Mouse (Mus musculus) neural tube, embryonic 12.5 days (tissue): ENCODE measurements at regions not wholly inside any gene's neighbourhood (a gene's known extent, or its start where the extent isn't known, plus 50 kb on each side); places are given as distances from the start of the nearest gene placed in this dataset.

Source experiments
- ATAC-seq: fragments of 200-750 bp; cut with Nextera tagmentation; 2 replicates; pipeline ENCODE4 v1.8.0; 2017; ENCODE audit warnings: low read depth, mild to moderate bottlenecking, moderate TSS enrichment, moderate library complexity; ENCODE audit not compliant: low FRiP score
- H3K27ac ChIP-seq: fragments of 300-500 bp; sonication (generic); 2 replicates; pipeline ENCODE4 v1.5.1; 2016
- H3K27me3 ChIP-seq: fragments of 300-500 bp; sonication (generic); replicated peaks from 2 replicates; pipeline ENCODE4 v1.6.1; 2016; ENCODE audit warnings: mild to moderate bottlenecking
- H3K36me3 ChIP-seq: fragments of 300-500 bp; sonication (generic); 2 replicates; pipeline ENCODE4 v1.6.1; 2016; ENCODE audit warnings: mild to moderate bottlenecking
- H3K4me1 ChIP-seq: fragments of 300-500 bp; sonication (generic); 2 replicates; pipeline ENCODE4 v1.6.1; 2016
- H3K4me2 ChIP-seq: fragments of 300-500 bp; sonication (generic); replicated peaks from 2 replicates; pipeline ENCODE4 v1.6.1; 2016; ENCODE audit warnings: mild to moderate bottlenecking
- H3K4me3 ChIP-seq: fragments of 300-500 bp; sonication (generic); 2 replicates; pipeline ENCODE4 v1.5.1; 2016
- H3K9ac ChIP-seq: fragments of 300-500 bp; sonication (generic); 2 replicates; pipeline ENCODE4 v1.6.1; 2016; ENCODE audit warnings: mild to moderate bottlenecking
- H3K9me3 ChIP-seq: fragments of 300-500 bp; sonication (generic); 2 replicates; pipeline ENCODE4 v1.6.1; 2016; ENCODE audit warnings: mild to moderate bottlenecking
- WGBS: fragments of 180-500 bp; shearing (Covaris S2); methylation state at CpG from one replicate; pipeline ENCODE4 v1.1.7; 2016; 5-methylcytosine and 5-hydroxymethylcytosine counted together

GRCm38 (mm10) chr16:78877941-78878340, 52.8 kb upstream of the Chodl start:
- Histone ChIP-seq H3K27me3 (no peaks in the 10 kb centered on the region), H3K9me3 (no peaks in the 10 kb centered on the region), H3K36me3 (no peaks in the 10 kb centered on the region), H3K4me1 (no peaks in the 10 kb centered on the region), H3K4me2 (no peak overlapping the region), H3K4me3 (no peak overlapping the region), H3K27ac (no peak overlapping the region), H3K9ac (no peak overlapping the region)
- WGBS = 80% methylated on average over 1 of the region's 1 CpGs
- ATAC-seq = no peak

DNA sequence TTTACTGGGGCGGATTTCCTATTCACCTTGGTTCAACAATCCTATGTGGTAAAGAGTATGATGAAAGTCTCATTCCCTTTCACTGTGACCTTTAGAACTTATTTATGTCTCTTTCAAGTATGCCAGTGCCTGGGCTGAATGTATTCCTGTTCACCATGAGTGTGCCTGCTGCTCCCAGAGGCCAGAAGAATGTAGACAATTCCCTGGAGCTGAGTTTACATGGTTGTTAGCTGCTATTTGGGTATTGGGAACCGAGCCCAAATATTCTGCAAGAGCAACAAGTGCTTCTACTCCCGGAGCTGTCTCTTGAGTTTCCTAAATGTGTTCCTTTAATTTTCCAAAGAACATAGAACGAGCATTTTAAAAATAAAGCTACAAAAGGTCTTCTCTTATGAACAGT, 71.7 kb upstream of the Chodl start:
- Histone ChIP-seq H3K9me3 (no peaks in the 10 kb centered on the region), H3K4me2 (no peak overlapping the region), H3K27ac (no peak overlapping the region), H3K27me3 (no peaks in the 10 kb centered on the region), H3K9ac (no peak overlapping the region), H3K36me3 (no peaks in the 10 kb centered on the region), H3K4me3 (no peak overlapping the region), H3K4me1 (no peaks in the 10 kb centered on the region)
- 81% methylated on average over 4 of the region's 4 CpGs for WGBS
- ATAC-seq = no peak

DNA sequence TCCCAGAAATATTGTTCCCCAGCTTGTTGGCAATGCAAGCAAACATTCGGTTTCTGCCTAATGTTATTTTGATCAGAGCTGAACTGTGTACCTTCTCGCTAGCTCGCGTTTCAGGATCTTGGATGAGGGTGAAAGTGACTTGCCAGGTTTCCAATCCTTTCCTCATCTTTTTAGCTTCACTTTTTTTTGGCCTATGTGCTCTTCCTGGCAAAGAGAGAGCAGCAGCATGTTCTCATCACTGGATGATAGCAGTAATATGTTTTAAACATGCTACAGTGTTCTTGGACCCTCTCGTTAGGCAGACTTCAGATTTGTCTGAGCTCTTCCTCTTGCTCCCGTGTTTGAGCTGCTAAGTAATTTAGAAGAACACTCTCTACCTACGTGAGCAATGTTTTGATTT, 99.8 kb upstream of the Chodl start:
- 84% methylated on average over 7 of the region's 7 CpGs for WGBS
- Histone ChIP-seq H3K27ac (no peak overlapping the region), H3K27me3 (no peaks in the 10 kb centered on the region), H3K36me3 (no peaks in the 10 kb centered on the region), H3K4me3 (no peak overlapping the region), H3K9ac (no peak overlapping the region), H3K4me1 (no peaks in the 10 kb centered on the region), H3K4me2 (no peak overlapping the region), H3K9me3 (no peaks in the 10 kb centered on the region)
- ATAC-seq = no peak

DNA sequence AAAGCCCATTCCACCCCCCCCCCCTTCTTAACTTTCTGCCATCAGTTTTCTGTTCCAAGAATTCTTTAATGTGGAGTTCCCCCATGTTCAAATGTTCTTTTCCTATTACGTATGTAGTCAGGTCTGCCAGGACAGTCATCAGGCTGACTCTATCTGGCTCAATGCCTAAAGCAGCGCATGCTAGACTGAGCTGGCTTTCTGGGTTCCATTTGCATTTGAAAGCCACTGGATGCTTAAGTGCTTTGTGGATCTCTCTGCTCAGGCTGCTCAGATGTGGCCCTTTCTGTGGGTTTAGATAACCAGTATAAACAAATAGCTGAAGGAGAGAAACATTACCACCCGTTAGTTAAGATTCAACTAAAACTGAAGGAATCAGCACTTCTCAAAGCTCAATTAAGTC, 103.0 kb upstream of the Chodl start:
- H3K27me3 ChIP-seq = no peaks in the 10 kb centered on the region
- H3K4me3 ChIP-seq = no peak overlapping the region
- H3K9me3 ChIP-seq = no peaks in the 10 kb centered on the region
- no peaks in the 10 kb centered on the region for H3K36me3 ChIP-seq
- peak; percentile 85 for ATAC-seq
- 23% methylated on average over 3 of the region's 3 CpGs for WGBS
- H3K27ac ChIP-seq = no peak overlapping the region
- H3K9ac ChIP-seq = no peak overlapping the region
- no peaks in the 10 kb centered on the region for H3K4me1 ChIP-seq
- no peak overlapping the region for H3K4me2 ChIP-seq

DNA sequence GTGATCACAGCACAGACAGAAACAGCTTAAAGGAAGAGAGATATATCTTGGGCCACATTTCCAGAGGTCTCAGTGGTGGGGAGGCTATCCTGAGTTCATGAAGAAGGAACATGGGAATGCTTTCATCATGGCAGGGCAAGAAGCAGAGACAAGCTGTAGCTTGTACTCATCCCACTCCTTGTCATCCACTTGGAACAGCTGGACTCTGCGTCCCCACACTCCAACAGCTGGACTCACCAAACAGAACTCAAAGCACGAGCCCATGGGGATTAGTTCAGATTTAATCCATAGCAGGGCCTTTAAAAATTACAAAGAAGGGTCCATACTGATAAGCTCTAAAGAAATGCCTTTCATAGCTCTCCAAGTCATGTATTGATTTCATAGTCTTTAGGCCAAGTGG, 140.7 kb upstream of the Chodl start:
- Histone ChIP-seq H3K27ac (no peak overlapping the region), H3K36me3 (no peaks in the 10 kb centered on the region), H3K27me3 (no peaks in the 10 kb centered on the region), H3K9me3 (no peaks in the 10 kb centered on the region), H3K4me2 (no peak overlapping the region), H3K4me3 (no peak overlapping the region), H3K4me1 (no peaks in the 10 kb centered on the region), H3K9ac (no peak overlapping the region)
- no peak for ATAC-seq
- 87% methylated on average over 2 of the region's 2 CpGs for WGBS

DNA sequence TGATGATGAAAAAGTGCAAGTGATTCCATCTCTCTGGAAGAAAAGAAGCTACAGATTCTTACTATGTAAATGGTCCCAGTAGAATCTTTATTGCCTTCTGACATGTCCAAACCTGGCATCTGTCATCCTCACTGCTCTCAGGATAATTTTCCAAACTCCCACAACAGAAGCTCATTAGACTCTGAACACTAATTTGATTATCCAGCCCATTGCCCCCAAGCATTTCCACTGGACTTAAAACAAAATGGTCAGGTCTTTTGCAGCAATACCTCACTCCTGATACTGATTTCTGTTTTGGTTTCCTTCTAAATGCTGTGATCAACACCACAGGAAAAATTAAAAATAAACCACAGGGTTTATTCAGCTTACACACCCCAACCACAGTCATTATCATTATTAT, 171.5 kb upstream of the Chodl start:
- Histone ChIP-seq H3K9me3 (no peaks in the 10 kb centered on the region), H3K4me1 (no peaks in the 10 kb centered on the region), H3K27ac (no peak overlapping the region), H3K27me3 (no peaks in the 10 kb centered on the region), H3K9ac (no peak overlapping the region), H3K4me3 (no peak overlapping the region), H3K4me2 (no peak overlapping the region), H3K36me3 (no peaks in the 10 kb centered on the region)
- no peak for ATAC-seq

- WGBS = 83% methylated on average over 4 of the region's 4 CpGs
- ATAC-seq = no peak
- Histone ChIP-seq H3K27me3 (no peaks in the 10 kb centered on the region), H3K4me1 (no peaks in the 10 kb centered on the region), H3K4me2 (no peak overlapping the region), H3K27ac (no peak overlapping the region), H3K9me3 (no peaks in the 10 kb centered on the region), H3K36me3 (no peaks in the 10 kb centered on the region), H3K9ac (no peak overlapping the region), H3K4me3 (no peak overlapping the region)
Measured at GRCm38 (mm10) chr16:78737902-78738301, 161.4 kb upstream of the D16Ertd472e start.

DNA sequence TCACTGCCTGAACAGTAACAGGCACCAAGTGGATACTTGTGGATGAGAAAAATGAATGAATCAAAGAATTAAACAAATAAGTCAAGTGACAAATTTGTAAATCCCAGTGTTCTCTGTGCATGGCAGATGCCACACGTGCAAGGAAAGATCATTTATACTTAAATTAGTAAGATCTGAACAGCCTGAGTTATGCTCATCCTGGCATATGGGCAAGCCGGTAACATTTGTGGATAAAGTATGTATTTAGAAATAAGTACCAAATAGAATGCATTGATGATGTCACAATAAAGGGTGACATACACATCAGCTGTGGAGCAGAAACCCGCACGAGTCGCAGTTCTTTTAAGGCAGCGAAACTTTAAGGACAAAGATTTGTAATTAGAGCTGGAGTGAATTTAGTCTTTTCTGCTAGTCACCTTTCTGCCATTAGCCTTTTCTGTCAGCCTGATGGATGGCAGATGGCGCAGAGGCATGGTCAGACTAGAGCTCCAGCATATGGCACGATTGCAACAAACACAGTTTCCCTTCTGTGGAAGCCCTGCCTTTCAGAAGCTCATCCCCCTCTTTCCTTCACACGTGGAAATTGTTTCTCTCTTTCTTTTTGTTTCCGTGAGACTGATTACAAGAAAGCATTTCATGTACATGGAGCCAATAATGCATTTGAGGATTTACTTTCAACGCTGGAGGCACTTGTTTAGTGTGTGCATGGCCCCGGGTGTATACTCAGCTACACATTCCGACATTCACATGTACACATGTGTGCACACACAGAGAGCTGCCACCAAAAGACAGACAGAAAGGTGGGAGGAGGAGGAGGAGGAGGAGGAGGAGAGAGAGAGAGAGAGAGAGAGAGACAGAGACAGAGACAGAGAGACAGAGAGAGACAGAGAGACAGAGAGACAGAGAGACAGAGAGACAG, 154.3 kb upstream of the D16Ertd472e start:
- Histone ChIP-seq H3K9ac (no peak overlapping the region), H3K9me3 (no peaks in the 10 kb centered on the region)
- WGBS = 79% methylated on average over 13 of the region's 13 CpGs

GRCm38 (mm10) chr16:78725541-78725940, 149.0 kb upstream of the D16Ertd472e start:
- H3K9me3 ChIP-seq = no peaks in the 10 kb centered on the region
- H3K4me2 ChIP-seq = no peak overlapping the region
- ATAC-seq = no peak
- H3K4me1 ChIP-seq = no peaks in the 10 kb centered on the region
- H3K27ac ChIP-seq = no peak overlapping the region
- H3K36me3 ChIP-seq = no peaks in the 10 kb centered on the region
- 80% methylated on average over 2 of the region's 2 CpGs for WGBS
- H3K4me3 ChIP-seq = no peak overlapping the region
- no peaks in the 10 kb centered on the region for H3K27me3 ChIP-seq
- H3K9ac ChIP-seq = no peak overlapping the region

More for the DNA sequence above, 154.3 kb upstream of the D16Ertd472e start:
- Histone ChIP-seq H3K4me1 (no peaks in the 10 kb centered on the region), H3K27ac (no peak overlapping the region), H3K36me3 (no peaks in the 10 kb centered on the region), H3K4me2 (no peak overlapping the region), H3K27me3 (no peaks in the 10 kb centered on the region), H3K4me3 (no peak overlapping the region)
- ATAC-seq = no peak

GRCm38 (mm10) chr16:78709943-78710342, 133.4 kb upstream of the D16Ertd472e start:
- H3K4me1 ChIP-seq = no peaks in the 10 kb centered on the region
- no peaks in the 10 kb centered on the region for H3K9me3 ChIP-seq
- 67% methylated on average over 7 of the region's 7 CpGs for WGBS
- no peak overlapping the region for H3K4me2 ChIP-seq
- H3K27ac ChIP-seq = no peak overlapping the region
- no peaks in the 10 kb centered on the region for H3K36me3 ChIP-seq
- no peak overlapping the region for H3K9ac ChIP-seq
- no peak overlapping the region for H3K4me3 ChIP-seq
- H3K27me3 ChIP-seq = no peaks in the 10 kb centered on the region
- ATAC-seq = peak; percentile 56; the same call in 1 of the 2 replicates

DNA sequence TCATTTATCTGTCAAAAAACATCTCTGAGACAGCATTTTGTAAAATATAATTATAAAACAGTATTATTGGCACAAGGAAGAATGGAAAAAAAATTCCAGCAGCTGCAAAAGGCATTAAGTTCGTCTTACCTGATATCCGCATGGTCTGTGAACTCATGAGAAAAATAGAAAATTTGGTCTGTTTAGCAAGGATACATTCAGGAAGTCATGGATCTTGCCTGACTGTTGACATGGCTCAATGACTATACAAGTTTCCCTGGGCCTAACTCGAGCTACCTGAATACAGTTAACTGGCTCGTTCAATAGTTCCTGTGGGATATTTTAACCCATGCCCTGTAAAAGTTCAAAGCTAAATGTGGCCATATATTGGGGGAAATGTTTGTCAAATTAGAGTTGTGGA, 131.1 kb upstream of the D16Ertd472e start:
- no peak for ATAC-seq
- Histone ChIP-seq H3K9me3 (no peaks in the 10 kb centered on the region), H3K4me3 (no peak overlapping the region), H3K4me2 (no peak overlapping the region), H3K27me3 (no peaks in the 10 kb centered on the region), H3K27ac (no peak overlapping the region), H3K9ac (no peak overlapping the region), H3K4me1 (no peaks in the 10 kb centered on the region), H3K36me3 (no peaks in the 10 kb centered on the region)
- WGBS = 86% methylated on average over 4 of the region's 4 CpGs

- Histone ChIP-seq H3K4me1 (no peaks in the 10 kb centered on the region), H3K9me3 (no peaks in the 10 kb centered on the region), H3K36me3 (no peaks in the 10 kb centered on the region), H3K4me2 (no peak overlapping the region), H3K27me3 (no peaks in the 10 kb centered on the region), H3K4me3 (no peak overlapping the region), H3K27ac (no peak overlapping the region), H3K9ac (no peak overlapping the region)
- 83% methylated on average over 7 of the region's 7 CpGs for WGBS
- ATAC-seq = 0 out of 2 replicates have a peak, but pooled peaks have one; percentile 25
Measured at GRCm38 (mm10) chr16:78707165-78707564, 130.7 kb upstream of the D16Ertd472e start.
